Mouse (Mus musculus) erythroblast, embryonic 14.5 days (primary cell): ENCODE data around the gene Arfgap2.

ENCODE experiments used
- GATA1 ChIP-seq: IDR thresholded peaks from 2 replicates; pipeline ENCODE4 v1.6.1; 2012; ENCODE audit warnings: low read length, inconsistent platforms, mixed read lengths
- TAL1 ChIP-seq: IDR thresholded peaks from 3 replicates; pipeline ENCODE4 v1.6.1; 2012; ENCODE audit warnings: low read length, inconsistent platforms, mixed read lengths

GRCm38 (mm10) chr2:91256256-91257125 is 8.3 kb upstream of the Arfgap2 start:
- TF ChIP-seq GATA1 (no peak), TAL1 (no peak)
